Mouse (Mus musculus) brain, embryonic 14.5 days (tissue): ENCODE results near the gene Il16.

ENCODE experiments used
- CTCF ChIP-seq: fragments of 200-500 bp; IDR thresholded peaks from 2 replicates; pipeline ENCODE4 v1.5.1; 2012; ENCODE audit warnings: inconsistent platforms, mild to moderate bottlenecking, moderate library complexity, borderline replicate concordance; ENCODE audit not compliant: insufficient read depth, insufficient read length; ENCODE audit errors: extremely low read depth
- POLR2A ChIP-seq: fragments of 200-500 bp; IDR thresholded peaks from 2 replicates; pipeline ENCODE4 v1.6.1; 2012; ENCODE audit warnings: mild to moderate bottlenecking, inconsistent platforms, borderline replicate concordance; ENCODE audit not compliant: poor library complexity, insufficient read depth, insufficient read length, severe bottlenecking; ENCODE audit errors: extremely low read depth

DNA sequence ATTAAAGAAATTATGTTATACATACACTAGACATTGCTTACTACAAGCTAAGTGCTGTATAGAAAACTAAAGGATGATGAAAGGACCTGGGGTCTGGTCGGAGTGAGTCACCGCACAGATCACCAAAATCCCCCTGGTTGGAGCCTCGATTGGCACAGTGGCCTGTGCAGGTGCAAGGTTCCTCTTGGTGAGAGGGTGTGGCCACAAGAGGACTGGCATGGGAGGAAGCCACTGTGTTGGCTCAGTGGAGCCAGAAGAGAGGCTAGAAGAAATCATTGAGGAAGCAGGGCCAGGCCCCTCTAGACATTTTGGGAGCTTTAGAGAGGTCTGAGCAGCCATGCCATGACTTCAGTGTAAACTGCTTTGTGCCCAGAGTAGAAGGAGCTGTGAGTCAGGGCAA lies 106.4 kb downstream of the Il16 start:
- TF ChIP-seq CTCF (no peak), POLR2A (no peak)
